Mouse (Mus musculus): ENCODE measurements around the gene Zbtb38. TPM values are rescaled to one million over a fixed set of nuclear protein-coding genes. Genes with fewer than 3 reads are reported as not detected.

Zbtb38 gene
- polyA plus RNA-seq, 1 experiment = 24.0 TPM

DNA sequence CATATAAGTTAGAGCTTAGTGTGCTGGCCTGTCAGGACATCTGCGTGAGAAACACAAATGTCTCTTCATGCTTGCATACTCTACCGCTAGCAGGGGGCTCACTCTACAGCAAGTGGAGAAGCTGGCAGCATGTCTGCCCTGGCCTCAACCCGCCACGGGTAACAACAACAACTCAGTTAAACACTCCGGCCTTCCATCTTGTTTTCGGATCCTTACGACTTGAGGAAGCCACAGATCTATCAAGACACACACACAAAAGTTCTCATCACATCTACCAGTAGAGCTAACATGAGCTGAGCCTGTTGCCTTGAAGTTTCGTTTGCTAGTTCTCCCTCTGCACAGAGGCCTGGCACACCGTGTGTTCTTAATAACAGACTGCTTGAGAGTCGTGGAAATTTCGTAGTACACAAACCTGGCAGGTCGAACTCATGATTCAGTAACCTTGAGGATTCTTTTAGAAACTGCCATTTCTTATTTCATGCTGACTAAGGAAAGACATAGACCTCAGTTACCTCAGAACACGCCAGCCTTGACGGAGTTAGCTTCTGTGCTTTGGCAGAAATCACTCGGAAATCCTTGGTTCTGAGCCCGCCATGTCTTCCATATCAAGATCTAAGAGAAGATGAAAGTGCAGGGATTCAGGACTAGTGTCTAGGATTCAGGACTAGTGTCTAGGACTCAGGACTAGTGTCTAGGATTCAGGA lies 34.8 kb downstream of the Zbtb38 start:
- no peak overlapping the region for H3K27ac ChIP-seq (ENCODE audit: insufficient read depth, low read depth, low read length)
- peaks cover 41% of the 10 kb centered on the region for H3K4me1 ChIP-seq (ENCODE audit: control insufficient read depth, insufficient read depth, low read length)
- TF ChIP-seq CTCF (IDR thresholded peaks at IDR 0.05; ENCODE audit: low read depth, low read length) (no peak), POLR2A (IDR thresholded peaks at IDR 0.05; ENCODE audit: borderline replicate concordance, low read depth, low read length) (no peak)
- H3K4me3 ChIP-seq (ENCODE audit: insufficient read depth, low read length) = no peak overlapping the region

DNA sequence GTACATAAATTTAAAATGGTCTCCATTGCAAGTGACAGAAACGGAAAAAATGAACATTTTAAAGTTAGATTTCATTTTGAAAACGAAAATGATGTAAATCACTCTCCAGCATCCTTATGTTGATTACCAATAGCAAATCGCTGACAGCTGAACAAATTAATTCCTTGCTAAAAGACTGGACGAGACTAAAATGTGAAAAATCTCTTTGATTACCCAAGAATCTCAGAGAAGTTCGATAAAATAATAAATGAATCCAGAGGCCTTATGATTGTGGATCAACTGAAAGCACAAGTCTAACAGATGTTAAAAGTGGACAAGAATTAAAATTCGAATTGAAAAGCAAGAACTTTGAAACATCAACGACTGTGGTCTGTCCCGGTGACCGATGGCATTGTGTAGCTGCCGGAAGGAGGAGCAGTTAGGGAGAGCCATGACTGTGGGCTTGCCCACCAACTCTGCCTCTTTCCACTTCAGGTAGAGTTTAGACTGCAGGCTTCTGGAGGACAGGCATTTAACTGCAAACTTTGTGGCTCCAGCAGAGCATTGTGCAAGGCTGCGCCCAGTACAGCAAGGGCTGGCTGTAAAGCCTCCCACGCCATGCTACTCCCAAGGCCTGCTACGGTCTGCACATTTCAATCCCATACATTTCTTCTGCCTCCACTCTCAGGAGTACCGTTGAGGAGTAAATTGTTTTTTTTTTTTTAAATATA lies 35.7 kb downstream of the Zbtb38 start:
- H3K4me1 ChIP-seq (ENCODE audit: control insufficient read depth, insufficient read depth, low read length) = peaks cover 43% of the 10 kb centered on the region
- TF ChIP-seq POLR2A (IDR thresholded peaks at IDR 0.05; ENCODE audit: borderline replicate concordance, low read depth, low read length) (no peak), CTCF (IDR thresholded peaks at IDR 0.05; ENCODE audit: low read depth, low read length) (no peak)
- H3K27ac ChIP-seq (ENCODE audit: insufficient read depth, low read depth, low read length) = no peak overlapping the region
- no peak overlapping the region for H3K4me3 ChIP-seq (ENCODE audit: insufficient read depth, low read length)

DNA sequence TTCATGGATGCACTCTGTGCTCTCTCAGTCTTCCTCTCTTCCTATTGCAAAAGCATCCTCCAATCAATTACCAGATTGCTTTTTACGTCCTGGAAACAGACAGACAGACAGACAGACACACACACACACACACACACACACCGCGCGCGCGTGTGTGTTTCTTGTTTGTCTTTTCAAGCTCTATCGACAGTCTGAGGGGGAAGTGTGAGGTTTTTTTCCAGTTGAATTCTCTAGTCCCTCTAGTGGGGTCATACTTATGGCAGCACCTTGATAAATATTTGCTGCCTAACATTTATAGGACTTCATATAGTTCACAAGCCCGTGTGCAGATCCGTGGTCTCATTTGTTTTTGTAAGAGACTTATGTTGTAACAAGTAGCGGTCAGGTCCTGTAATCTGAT lies 36.5 kb downstream of the Zbtb38 start:
- H3K4me3 ChIP-seq (ENCODE audit: insufficient read depth, low read length) = no peak overlapping the region
- no peak overlapping the region for H3K27ac ChIP-seq (ENCODE audit: insufficient read depth, low read depth, low read length)
- H3K4me1 ChIP-seq (ENCODE audit: control insufficient read depth, insufficient read depth, low read length) = peaks cover 39% of the 10 kb centered on the region
- TF ChIP-seq POLR2A (IDR thresholded peaks at IDR 0.05; ENCODE audit: borderline replicate concordance, low read depth, low read length) (no peak), CTCF (IDR thresholded peaks at IDR 0.05; ENCODE audit: low read depth, low read length) (no peak)

DNA sequence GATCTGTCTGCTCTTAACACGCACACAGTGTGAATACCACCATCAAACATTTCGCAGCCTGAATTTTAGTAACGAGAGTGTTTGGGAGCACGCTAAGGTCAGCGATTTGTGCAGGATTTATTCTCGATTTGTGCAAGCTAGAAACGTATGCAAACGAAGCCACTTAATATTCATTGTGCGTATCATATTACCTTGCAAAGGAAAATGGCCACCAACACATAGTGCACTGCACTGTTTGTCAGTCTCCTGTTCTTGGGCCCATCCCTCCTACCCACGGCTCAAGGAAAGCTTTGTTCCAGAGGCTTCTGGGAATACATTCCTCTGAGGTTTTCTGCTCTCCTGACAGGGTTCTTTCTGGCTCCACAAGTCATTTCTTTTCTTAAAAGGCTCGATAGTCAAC lies 37.5 kb downstream of the Zbtb38 start:
- H3K4me3 ChIP-seq (ENCODE audit: insufficient read depth, low read length) = no peak overlapping the region
- H3K4me1 ChIP-seq (ENCODE audit: control insufficient read depth, insufficient read depth, low read length) = peaks cover 35% of the 10 kb centered on the region
- H3K27ac ChIP-seq (ENCODE audit: insufficient read depth, low read depth, low read length) = no peak overlapping the region
- TF ChIP-seq POLR2A (IDR thresholded peaks at IDR 0.05; ENCODE audit: borderline replicate concordance, low read depth, low read length) (no peak), CTCF (IDR thresholded peaks at IDR 0.05; ENCODE audit: low read depth, low read length) (no peak)

DNA sequence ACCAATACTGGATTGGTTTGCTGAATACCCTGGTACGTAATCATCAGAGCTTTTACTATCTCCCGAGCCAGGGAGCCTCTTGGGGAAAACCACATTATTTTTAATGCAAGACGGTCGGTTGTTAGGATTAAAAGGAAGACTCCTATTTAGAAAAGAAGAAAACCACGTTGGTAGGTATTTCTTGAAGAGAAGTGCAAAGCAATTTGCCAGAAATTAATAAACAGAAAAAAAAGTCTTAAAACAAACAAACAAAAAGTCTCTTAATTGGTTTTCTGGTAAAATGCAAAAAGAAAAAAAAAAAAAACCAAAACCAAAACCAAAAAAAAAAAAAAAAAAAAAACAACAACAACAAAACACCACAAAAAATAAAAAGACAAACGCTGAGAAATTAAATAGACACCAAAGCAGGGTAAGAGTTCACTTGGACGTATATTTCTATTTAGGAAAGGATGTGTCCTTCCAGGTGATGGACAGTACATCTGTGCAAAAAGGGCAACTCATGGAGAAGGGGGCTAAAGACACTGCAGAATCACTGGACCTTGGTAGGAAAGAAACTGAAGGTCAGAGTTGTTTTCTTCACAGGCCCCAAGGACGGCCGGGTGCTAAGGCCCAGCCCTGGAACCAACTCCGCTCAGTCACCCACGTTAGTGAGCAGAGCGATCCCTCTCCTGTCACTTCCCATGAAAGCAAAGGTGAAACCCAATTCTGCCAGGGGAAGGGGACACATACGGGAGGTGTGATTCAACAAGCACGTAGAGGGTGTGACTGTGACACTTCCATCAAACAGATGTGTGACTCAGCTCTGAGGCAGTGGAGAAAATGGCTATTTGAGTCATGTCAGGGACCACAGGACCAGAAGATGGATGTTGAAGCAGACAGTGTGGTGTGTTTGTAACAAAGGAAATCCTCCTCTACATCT lies 38.9 kb downstream of the Zbtb38 start:
- peaks cover 39% of the 10 kb centered on the region for H3K4me1 ChIP-seq (ENCODE audit: control insufficient read depth, insufficient read depth, low read length)
- no peak for TF ChIP-seq CTCF (IDR thresholded peaks at IDR 0.05; ENCODE audit: low read depth, low read length)
- no peak for TF ChIP-seq POLR2A (IDR thresholded peaks at IDR 0.05; ENCODE audit: borderline replicate concordance, low read depth, low read length)
- H3K4me3 ChIP-seq (ENCODE audit: insufficient read depth, low read length) = no peak overlapping the region
- no peak overlapping the region for H3K27ac ChIP-seq (ENCODE audit: insufficient read depth, low read depth, low read length)

DNA sequence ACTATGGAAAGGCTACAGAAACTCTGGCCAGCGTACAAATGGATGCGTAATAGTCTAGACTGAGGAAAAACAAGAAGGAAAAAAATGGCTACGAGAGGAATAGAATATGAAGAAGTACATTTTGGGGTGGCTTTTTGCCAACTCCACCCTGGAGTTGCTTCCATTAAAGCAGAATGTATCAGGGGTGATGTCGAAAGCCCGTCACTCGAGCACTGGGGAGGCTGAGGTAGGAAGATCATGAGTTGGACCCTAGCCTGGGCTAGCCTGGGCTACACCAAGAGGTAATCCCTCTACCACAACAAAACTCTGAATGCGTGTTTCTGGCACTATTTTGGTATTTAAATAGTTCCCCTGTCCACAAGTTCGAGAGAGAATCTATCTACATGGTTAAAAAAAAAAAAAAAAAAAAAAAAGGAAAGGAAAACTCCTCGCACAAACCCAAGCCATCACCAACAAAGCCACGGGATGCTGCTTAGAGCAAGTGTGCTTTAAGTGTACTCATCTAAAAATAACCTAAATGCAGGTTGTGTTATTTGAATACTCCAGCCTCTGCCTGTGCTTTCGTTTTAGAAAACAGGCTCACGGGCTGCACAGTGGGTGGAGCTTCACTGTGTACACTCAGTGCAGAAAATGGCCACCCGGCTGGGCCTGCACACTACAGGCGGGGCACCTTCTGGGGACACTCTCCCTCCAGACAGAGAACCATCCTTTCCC lies 39.7 kb downstream of the Zbtb38 start:
- H3K27ac ChIP-seq (ENCODE audit: insufficient read depth, low read depth, low read length) = no peak overlapping the region
- H3K4me3 ChIP-seq (ENCODE audit: insufficient read depth, low read length) = no peak overlapping the region
- peaks cover 43% of the 10 kb centered on the region for H3K4me1 ChIP-seq (ENCODE audit: control insufficient read depth, insufficient read depth, low read length)
- TF ChIP-seq CTCF (IDR thresholded peaks at IDR 0.05; ENCODE audit: low read depth, low read length) (no peak), POLR2A (IDR thresholded peaks at IDR 0.05; ENCODE audit: borderline replicate concordance, low read depth, low read length) (no peak)

DNA sequence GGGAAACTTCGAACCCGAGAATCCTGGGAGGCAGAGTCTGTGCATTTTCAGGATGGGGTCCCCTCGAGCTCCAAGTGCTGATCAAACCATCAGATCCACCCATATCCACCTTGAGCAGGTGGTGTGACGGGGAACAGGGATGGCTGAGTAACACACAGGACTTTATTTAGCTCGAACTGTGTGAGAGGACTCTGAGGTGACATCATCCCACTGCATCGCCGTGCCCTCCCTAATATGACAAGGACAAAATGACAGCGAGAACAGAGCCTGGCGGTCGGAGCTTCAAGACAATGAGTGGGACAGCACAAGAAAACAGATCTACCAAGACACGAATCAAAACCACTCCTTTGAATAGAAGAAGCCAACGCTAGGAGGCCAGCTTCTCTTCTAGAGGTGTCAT lies 40.6 kb downstream of the Zbtb38 start:
- no peak overlapping the region for H3K27ac ChIP-seq (ENCODE audit: insufficient read depth, low read depth, low read length)
- no peak overlapping the region for H3K4me3 ChIP-seq (ENCODE audit: insufficient read depth, low read length)
- H3K4me1 ChIP-seq (ENCODE audit: control insufficient read depth, insufficient read depth, low read length) = peaks cover 49% of the 10 kb centered on the region
- TF ChIP-seq POLR2A (IDR thresholded peaks at IDR 0.05; ENCODE audit: borderline replicate concordance, low read depth, low read length) = no peak
- TF ChIP-seq CTCF (IDR thresholded peaks at IDR 0.05; ENCODE audit: low read depth, low read length) = no peak

DNA sequence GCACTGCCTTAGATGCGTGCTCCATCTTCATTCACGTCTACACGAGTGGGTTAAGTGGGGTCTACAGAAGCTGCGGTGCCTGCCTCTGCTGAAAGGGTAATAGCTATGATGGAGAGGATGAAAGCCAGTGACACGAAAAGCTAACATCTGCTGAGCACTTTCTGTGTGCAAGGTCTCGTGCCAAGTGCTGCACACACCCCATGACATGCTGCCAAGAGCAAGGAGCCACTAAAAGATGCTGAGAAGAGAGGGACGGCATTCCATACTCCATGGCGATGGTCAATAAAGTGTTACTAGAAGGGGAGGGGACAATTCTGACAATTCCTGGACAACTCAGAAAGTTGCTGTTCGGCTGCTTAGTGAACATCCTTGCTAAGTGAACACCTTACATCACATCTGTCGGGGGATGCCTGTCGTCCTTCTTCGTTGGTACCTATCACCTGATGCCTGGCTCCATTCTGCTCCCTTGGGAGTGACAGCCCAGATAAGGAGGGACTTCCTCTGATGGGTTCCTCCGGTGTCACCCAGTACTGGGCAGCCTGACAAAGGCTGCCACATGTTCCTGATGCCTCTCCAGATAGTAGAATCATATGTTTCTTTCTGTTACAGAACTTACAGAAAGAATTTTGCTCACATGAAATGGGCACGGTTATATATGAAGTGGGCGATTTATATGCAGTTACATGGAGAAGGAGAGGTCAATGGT lies 42.2 kb downstream of the Zbtb38 start:
- Histone ChIP-seq H3K4me1 (ENCODE audit: control insufficient read depth, insufficient read depth, low read length) (peaks cover 52% of the 10 kb centered on the region), H3K4me3 (ENCODE audit: insufficient read depth, low read length) (no peak overlapping the region), H3K27ac (ENCODE audit: insufficient read depth, low read depth, low read length) (no peak overlapping the region)
- TF ChIP-seq CTCF (IDR thresholded peaks at IDR 0.05; ENCODE audit: low read depth, low read length) (no peak), POLR2A (IDR thresholded peaks at IDR 0.05; ENCODE audit: borderline replicate concordance, low read depth, low read length) (no peak)

DNA sequence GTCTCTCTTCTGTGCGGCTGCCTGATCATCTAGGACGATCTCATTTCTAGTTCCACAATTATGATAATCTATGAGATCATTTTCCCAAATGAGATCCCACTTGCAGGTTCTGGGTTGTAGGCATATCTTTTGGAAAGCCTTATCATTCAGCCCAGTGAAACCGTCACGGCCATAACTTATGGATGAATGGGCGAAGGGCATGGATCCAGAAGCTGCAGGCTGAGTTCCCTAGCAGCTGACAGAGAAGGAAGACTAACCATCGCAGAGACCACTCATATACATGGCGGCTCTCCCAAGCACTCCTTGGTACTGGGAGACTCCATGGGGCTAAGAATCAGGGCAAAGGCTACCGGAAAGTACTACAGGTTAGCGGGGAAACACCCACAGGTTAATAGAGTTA lies 43.7 kb downstream of the Zbtb38 start:
- Histone ChIP-seq H3K27ac (ENCODE audit: insufficient read depth, low read depth, low read length) (0 out of 2 replicates have a peak overlapping the region, but pooled peaks have one; percentile 72), H3K4me3 (ENCODE audit: insufficient read depth, low read length) (no peak overlapping the region), H3K4me1 (ENCODE audit: control insufficient read depth, insufficient read depth, low read length) (peaks cover 49% of the 10 kb centered on the region)
- TF ChIP-seq POLR2A (IDR thresholded peaks at IDR 0.05; ENCODE audit: borderline replicate concordance, low read depth, low read length) = no peak
